Mouse (Mus musculus) cerebellum, postnatal 4 days (tissue): ENCODE data around the gene Gtf3c1.

Source experiments
- DNase-seq, 2 experiments: peaks; one replicate each; pipeline ENCODE4 v3.0.0; 2022; ENCODE audit warnings: low spot score in 2 of 2, mixed read lengths in 1 of 2

Gtf3c1 gene

DNA sequence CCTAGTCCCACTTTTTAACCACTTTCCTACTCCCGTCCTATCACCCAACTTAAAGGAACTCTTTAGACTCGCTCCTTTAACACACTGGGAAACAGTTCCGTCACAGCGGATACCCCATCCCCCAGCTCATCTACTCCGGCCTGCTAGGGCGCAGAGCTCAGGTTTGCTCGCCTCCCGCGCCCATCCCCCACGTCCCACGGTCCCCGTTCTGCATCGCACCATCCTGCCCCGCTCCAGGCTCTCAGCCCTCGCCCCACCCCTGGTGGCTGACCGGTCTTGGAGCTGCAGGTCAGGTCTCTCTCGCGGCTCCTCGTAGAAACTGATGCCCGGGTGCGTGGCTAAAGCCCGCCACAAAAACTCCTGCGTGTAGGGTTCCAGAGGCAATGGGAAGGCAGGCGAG, 394 bp downstream of the Gtf3c1 start:
- DNase-seq = peak in 1 of 2 experiments; percentile 30

DNA sequence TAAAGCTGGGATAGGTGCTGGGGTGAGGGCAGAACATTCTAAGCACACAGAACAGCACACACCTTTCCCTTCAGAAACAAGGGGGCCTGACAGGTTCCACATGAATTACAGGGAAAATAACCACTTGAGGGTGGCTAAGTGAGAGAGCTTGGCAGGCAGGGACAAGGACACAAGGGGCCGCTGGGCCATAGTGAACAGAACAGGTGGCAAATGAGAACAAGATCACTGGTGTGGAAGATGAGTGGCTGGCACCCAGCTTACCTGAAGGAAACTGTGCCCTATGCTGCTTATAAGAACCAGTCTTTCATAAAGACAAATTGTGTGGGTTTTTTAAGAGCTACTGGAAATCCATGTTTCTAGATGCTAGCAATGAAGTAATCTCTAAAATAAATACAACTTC, 4.8 kb downstream of the Gtf3c1 start:
- DNase-seq = no peak

DNA sequence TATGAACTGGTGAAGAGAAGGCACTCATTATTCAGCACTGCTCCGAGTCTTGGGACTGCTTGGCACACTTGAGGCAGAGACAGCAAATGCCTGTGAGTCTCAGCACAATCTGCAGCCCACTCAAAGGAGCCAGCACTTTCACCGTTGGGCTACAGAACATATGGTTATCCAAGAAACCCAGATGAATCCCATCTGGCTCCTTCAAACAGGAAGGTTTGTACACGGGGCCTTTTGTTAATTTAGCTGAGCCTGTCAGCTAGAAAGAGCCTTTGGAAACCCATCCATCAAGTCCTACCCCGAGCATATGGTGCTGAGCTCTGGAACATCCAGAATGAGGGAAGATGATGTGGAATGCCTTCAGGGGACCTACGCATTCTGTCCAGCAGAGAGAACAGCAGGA, 13.5 kb downstream of the Gtf3c1 start:
- no peak for DNase-seq

DNA sequence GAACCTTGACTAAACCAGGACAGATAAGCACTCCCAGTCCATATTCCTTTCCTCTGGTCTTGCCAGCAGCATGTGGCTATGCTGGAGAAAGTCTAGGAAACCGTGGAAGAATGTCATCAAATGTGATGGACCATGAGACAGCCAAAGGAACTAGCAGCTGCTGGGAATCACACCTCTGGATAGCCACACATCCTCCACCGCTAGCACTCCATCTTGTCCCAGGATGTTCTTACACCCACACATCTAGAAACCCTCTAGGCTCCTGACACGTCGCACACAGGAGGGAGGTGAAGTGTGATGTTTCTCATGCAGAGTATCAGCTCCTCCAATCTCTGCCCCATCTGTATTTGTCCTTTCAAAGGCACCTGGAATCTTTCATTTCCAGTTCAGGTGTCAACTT, 17.1 kb downstream of the Gtf3c1 start:
- DNase-seq = no peak

DNA sequence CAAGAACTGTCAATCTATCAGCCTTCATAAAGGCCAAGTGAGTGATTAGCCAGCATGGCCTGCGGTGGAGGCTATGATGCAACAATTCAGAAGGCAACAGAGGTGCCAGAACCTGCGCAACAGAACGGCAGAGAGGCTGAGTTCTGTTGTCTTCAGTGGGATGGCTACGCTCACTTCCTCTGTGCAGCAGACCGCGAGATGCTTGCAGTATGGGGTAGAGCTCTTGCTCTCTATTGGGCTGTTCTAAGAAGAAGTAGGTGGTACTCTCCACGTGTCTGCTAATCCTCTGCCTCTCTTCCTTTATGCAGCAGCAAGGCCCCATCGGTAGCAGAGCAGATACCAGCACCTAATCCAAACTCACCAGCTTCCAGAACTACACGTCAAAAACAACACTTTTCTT, 27.6 kb downstream of the Gtf3c1 start:
- no peak for DNase-seq

DNA sequence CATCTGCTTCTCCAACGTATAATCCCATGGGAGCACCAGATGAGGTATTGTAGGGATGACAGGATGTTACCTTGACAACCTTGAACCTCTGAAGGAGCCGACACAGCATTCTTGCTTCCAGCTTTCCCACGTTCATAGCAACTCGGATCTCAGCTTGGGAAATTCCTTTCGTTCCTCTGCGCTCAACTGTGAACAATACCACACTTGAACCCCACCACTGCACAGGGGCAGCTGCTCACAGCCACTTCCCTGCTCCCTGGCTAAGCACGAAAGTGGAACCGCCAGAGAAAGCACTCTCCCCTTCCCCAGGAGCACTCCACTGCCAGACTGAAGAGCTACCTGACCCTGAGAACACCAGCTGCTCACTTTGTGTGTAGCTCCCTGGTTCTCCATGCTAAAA, 28.8 kb downstream of the Gtf3c1 start:
- no peak for DNase-seq

DNA sequence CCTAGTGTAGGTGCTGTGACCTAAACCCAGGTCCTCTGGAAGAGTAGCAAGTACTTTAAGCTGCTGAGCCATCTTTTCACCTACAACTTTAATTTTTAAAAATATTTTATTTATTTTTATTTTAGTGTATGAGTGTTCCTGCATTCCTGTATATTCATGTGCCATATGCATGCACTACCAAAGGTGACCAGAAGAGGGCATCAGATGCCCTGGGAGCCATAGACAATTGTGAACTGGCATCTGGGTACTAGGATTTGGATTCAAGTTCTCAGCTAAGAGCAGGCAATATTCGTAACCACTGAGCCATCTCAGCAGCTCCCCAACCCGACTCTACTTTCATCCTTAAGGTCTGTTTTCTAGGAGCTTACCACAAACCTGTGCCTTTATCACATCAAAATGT, 32.7 kb downstream of the Gtf3c1 start:
- DNase-seq = peak in 1 of 2 experiments; percentile 52

DNA sequence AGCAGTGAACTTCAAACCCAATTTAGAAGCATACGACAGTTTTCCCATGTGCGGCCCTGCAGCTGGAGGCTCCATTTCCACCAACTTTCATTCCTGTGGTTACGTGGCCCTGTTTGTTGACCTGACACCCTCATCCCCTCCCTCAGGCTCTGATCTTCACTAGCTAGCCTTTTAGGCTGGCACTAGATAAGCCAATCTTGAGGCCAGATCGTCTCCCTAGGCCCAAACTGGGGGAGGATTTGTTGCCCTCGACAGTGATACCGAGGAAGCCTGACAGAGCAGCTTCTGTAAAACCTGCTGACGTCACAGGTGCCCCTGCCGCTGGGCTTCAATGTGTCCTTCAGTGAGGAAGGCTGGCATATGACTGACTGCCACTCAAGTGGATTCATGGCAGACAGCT, 36.2 kb downstream of the Gtf3c1 start:
- no peak for DNase-seq

DNA sequence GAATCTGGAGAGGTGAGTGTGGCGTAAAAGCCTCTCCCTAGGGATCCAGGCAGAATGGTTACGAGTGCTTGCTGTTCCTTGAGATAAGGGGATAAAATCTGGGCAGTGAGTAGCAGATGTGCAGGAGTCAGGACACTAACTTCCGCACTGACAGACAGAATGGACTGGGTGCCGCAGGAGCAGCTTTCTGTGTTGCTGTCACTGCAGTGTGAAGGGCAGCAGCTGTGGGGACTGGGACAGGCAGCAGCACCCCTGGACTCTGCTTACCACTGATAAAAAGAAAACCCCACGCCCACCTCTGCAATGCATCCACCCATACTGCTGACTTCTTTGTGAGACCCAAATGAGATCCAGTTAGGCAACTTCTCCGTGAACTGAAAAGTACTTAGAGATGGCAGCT, 36.7 kb downstream of the Gtf3c1 start:
- no peak for DNase-seq

DNA sequence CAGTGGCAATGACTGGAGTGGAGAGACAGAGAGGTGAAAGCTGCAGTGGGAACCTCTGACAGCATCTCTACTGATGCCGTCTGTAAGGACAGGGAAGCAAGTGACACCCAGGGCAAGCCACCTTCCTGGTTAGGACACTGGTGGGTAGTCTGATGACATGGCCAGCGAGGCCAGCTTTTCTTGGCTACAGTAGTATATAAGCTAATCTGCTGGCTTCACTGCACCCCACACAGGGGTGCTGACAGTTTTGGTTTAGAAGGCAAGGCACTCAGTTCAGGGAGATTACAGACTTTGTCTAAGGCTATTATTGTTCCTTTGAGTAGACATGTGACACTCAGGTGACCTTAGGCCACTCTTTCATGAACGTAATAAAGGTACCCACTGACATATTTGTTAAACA, 43.9 kb downstream of the Gtf3c1 start:
- DNase-seq = no peak

DNA sequence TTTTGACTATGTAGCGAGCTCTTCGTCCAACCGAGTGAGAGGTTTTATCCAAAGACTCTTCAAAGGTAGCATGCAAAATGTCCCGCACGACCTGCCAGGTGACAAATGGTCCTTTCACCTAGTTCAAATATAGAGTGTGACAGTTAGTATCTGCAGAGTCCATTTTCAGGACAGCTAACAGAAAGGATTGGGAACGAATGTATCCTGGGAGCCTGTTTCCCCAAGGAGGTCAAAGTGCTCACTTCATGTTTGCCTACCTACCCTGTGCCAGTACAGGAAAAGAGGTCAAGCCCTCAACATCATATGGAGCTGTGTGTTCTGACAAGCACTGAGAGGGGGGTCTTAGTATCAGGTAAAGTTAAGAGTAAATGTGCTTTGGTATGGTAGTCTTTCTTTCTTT, 50.1 kb downstream of the Gtf3c1 start:
- no peak for DNase-seq

DNA sequence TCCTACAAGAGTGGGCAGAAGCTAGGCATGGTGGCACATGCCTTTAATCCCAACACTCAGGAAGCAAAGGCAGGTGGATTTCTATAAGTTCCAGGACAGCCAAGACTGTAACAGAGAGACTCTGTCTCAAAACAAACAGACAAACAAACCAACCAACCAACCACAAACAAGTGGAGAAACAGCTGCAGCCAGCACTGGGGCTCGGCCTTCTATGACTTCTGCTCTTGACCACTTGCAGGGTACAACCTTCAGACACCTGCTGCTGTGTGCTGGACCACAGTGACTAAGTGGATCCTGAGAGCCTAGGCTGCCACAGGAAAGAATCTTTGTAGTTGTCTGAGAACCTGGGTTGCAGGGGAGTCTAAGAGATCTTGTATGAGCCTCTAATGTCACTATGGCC, 58.6 kb downstream of the Gtf3c1 start:
- no peak for DNase-seq

DNA sequence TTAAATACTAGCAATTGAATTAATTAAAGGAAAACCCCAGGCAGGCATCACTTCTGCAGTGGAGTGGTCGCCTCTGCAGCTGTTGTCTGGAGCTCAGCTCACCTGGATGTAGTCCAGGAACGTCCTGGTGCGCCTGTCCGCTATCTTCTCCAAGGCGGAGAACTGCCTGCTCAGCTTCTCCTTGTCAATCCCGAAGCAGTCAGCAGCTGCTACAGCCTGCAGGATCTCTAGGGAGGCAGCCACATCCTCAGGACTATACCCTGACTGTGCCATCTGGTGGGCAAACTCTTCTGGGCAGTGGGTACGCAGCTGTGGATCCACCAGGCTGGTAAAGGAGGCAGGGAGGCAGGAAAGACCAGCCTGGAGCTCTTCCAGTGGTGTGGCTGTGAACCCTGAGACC, 62.2 kb downstream of the Gtf3c1 start:
- DNase-seq = peak in 1 of 2 experiments; percentile 8

DNA sequence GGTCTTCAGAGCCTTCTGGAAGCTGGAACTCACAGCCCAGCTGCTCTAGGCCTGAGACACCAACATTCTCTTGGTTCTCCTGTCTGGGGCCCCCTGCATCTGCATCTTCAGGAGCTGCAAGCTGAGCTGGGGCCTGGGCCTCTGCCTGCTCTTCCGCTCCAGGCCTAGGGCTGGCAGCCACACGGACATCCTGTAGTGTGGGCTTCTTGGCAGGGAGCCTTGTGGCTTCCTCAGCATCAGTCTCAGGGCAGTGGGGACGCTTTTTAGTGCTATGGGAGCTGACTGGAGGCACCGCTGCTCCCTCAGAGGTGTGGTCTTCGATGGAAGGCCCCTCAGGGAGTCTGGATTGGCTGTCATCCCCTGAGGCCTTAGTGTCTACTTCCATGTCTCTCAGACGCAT, 63.7 kb downstream of the Gtf3c1 start:
- DNase-seq = no peak

DNA sequence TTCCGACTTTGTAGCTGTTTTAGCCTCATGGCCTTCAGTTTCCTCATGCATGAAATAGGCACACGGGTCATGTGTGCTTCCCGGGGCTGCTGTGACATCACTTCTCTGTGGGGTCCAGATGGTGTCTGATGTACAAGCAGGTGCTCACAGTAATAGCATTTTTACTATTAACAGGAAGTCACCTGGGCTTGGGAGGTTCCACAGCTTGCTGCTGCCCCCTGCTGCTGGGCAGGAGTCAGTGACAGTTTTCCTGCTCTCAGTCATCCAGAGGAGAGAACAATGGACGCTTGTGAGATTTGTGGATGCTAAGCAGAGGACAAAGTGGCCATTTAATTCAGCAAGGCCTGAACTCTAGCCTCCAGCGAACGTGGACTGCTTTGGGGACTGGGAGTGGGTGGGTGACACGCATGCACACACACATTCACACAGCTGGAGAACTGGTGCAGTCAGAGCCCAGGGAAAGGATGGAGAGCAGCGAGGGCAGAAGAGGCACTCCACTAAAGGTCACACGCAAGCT, 68.7 kb downstream of the Gtf3c1 start:
- DNase-seq = peak; percentile 53 to 76

DNA sequence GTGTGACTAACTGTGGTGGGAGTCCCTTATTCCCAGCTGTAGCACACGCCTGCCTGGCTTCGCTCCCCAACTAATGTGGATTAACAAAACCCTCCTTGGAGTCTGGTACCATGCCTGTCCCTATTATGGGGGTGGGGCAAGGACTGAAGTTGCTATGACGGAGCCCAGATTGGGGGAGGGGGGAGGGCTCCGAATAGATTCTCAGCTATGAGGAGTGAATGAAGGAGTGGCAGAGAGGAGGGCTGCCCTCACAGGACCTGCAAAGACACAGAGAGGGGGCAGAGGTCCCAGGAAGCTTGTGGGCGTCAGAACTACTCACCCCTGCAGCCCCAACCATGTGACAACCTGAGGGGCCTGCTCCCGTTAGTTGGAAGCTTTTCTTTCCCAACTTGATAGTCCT, 69.2 kb downstream of the Gtf3c1 start:
- DNase-seq = no peak

DNA sequence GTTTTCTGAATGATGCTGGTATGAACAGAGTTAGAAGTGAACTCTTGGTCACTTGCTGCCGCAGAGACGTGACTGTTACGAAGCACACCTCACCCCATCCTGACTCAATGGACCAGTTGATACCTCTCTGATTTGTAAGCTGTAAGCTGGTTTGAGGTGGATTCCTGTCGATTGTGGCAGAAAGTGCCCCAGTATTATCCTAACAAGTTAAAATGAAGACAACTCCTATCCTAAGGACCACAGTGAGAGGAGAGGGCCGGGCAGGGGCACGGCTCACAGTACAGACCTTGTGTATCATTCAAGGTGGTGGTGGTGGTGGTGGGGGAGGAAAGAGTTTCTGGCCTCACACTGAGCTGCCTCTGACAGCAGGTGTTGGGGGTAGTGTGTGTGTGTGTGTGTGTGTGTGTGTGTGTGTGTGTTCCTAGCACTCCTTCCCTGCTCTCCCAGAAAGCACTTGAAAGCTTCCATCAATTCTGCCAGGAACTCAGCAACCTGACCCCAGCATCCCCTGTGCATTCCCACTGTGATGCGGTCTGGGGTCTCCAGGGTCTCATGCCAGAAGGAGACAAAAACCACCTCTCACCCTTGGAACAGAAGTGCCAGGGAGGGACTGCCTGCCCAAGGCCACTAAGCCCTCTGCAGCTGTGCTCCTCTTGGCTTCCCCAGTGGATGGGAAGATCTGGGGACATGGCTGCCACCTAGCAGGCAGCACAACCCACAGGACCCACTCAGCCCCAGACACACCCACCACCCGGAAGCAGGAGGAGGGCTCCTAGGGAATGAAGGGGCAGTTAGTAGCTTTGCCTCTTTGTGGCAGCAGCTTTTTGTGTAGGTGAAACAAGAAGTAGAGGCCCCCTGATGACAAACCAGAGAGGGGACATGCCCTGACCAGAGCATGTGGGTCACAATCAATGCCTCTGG, 70.1 kb downstream of the Gtf3c1 start:
- DNase-seq = no peak

DNA sequence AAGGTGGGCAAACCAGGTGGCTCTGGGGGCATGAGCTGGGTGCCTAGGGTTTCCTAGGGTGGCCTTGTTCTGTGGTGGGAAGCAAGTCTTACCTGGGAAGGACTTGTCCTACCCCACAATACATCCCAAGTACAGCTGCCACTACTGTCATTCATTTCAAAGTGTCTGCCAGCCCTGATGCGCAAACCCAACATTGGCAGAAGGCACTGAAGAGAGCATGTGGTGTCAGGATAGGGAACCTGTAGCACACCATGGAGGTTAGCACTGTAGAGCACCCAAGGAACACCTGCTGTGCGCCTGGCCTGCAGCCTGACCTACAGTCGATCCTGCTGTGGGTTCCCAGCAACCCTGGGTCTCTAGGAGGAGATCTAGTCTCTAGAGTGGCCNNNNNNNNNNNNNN, 76.6 kb downstream of the Gtf3c1 start:
- DNase-seq = no peak

DNA sequence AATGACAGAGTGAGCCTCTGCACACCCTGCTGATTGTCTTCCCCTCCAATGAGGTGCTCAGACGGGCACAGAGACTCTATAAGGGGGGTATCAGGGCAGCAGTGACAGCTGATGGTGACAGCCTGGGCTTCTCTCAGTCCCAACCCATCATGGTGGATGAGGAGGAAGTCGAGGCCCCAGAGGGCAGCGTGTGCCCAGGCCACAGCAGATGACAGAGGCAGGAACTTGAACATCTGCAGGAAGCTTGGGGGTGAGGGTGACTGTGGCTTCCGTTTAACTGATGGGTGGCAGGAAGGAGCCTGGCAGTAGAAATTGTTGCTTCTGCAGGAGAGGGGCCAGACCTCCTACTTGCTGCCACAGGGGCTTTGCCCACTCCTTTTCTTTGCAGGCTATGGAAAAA, 77.3 kb downstream of the Gtf3c1 start:
- no peak for DNase-seq

DNA sequence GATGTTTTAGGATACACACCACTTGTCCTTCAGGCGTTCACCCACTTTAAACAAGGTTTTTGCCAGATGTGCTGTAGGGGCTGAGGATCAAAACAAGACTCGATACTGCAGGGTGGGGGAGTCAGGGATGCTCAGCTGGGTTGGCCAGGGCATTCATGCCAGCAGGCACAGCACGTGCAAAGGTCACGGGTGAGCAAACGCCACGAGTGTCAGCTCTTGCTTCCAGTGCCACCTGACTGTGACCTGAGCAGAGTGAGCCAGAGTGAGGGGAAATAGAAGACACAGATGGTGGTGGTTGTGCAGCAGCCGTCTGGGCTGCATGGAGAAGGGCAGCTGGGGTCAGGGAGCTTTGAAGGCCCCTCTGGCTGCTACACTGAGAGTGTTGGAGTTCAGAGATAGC, 81.8 kb downstream of the Gtf3c1 start:
- no peak for DNase-seq

DNA sequence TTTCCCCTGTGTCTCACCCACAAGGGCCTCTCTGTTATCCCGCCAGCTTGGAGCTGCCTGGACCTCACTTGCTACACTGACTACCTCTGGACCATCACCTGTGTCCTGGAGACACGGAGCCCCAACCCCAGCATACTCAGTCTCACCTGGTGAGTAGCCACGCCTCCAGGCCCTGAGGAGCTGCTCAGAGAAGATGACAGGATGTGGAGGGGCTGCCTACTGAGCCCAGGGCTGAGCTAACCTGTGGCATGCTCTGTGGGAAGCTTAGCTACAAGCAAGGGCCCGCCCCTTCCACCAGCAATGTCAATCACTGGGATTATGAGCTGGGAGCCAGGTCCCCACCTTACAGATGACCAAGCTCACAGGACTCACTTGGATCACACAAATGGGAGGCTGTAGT, 82.4 kb downstream of the Gtf3c1 start:
- no peak for DNase-seq

DNA sequence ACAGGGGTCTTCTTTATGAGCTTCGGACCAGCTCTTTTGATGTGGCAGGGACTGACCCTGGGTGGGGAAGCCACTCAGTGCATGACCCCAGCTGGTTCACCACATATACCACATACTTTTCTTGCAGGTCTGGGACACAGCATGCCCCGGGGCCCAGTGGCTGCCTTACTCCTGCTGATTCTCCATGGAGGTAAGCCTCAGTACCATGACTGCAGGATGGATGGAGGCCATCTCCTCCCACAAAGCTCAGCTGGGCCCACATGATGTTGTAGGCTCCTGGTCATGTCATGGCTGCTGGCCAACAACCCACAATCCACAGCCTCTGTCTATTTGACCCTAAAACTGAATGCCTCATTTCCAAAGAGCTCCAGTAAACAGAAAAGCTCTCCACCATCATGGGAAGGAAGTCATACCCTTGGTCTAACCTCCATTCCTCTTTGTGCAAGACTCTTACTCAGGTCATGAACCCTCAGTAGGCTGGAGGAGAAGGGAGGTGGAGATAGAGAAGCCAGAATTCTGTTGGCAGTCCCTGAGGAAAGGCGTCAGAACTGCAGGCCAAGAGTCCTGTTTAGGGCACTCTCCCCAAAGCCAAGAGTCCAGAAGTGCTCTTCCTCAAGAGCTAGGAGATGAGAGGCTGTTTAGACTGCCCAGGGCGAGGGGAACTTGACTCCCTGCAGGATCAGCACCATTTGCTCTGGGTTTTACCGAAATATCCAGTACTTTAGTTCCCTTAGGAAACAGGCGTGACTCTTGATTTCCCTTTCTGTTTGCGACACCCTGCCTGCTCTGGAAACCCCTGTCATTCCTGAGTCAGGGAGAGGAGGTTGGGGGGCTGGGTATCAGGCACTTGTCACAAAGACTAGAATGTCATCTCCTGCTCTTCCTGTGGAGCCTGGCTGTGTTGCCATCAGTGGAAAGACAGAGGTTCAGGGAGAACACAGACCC, 84.6 kb downstream of the Gtf3c1 start:
- DNase-seq = no peak

DNA sequence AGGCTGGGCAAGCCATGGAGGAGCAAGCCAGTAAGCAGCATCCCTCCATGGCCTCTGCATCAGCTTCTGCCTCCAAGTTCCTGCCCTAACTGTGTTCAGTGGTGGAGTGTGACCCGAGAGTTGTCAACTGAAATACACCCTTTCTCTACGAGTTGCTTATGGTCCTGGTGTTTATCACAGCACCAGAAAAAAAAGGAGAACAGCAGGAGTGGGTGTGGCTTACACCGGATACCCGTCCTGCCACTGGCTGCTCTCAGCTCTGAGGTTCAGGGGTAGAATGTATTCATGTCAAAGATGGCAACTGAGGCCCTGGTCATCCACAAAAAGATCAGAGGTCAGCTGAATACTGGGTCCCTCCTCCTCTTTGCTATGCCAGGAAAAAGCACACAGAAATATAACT, 87.5 kb downstream of the Gtf3c1 start:
- DNase-seq = no peak
